Mouse (Mus musculus): ENCODE results near the gene Cacna2d1. TPM values are rescaled to one million over a fixed set of nuclear protein-coding genes. Genes with fewer than 3 reads are reported as not detected.

The Cacna2d1 gene
- polyA plus RNA-seq, 1 experiment from 2014 or later = not detected

DNA sequence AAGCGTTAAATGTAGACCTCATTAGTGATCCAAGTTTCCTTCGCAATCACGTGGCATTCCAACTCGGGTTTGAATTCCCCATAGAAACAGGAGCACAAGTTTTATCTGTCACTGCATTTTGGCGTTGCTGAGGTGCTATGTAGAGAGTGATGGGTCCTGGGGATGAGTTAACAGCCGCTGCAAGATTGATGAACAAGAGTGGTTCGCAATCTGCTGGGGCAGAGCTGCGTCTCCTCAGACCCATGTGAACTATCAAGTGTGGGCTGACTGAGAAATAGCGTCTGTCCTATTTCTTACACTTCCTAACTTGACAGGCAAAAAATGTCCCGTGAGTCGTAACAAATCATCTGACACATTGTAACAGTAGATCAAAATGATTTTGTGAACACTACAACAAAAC lies 186.8 kb downstream of the Cacna2d1 start:
- Histone ChIP-seq H3K36me3 (ENCODE audit: inconsistent target) (no peaks in the 10 kb centered on the region), H3K27ac (no peak overlapping the region), H3K79me2 (ENCODE audit: inconsistent target) (no peaks in the 10 kb centered on the region), H3K4me3 (ENCODE audit: inconsistent target) (no peak overlapping the region)
- WGBS (ENCODE audit: missing documents) = 86% methylated on average over 11 of the region's 11 CpGs

DNA sequence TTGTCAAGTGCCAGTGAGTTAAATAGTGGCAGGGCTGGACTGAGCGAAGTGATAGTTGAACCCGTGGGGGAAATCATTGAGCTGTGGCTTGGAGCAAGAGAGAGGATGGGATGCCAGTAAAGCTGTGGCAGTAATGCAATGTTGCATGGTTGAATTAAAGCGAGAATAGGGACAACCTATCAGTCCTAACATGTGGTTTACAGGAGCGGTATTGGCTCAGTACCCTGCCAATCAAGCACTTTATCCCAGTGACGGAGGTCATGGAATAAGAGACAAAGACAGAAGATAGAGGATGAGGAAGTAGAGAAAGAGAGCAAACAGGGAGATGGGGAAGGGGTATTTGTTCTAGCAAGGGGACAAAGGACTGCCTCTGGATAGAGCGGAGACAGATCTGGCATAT lies 187.6 kb downstream of the Cacna2d1 start:
- Histone ChIP-seq H3K79me2 (ENCODE audit: inconsistent target) (no peaks in the 10 kb centered on the region), H3K27ac (no peak overlapping the region), H3K36me3 (ENCODE audit: inconsistent target) (no peaks in the 10 kb centered on the region), H3K4me3 (ENCODE audit: inconsistent target) (no peak overlapping the region)
- 94% methylated on average over 6 of the region's 6 CpGs for WGBS (ENCODE audit: missing documents)

DNA sequence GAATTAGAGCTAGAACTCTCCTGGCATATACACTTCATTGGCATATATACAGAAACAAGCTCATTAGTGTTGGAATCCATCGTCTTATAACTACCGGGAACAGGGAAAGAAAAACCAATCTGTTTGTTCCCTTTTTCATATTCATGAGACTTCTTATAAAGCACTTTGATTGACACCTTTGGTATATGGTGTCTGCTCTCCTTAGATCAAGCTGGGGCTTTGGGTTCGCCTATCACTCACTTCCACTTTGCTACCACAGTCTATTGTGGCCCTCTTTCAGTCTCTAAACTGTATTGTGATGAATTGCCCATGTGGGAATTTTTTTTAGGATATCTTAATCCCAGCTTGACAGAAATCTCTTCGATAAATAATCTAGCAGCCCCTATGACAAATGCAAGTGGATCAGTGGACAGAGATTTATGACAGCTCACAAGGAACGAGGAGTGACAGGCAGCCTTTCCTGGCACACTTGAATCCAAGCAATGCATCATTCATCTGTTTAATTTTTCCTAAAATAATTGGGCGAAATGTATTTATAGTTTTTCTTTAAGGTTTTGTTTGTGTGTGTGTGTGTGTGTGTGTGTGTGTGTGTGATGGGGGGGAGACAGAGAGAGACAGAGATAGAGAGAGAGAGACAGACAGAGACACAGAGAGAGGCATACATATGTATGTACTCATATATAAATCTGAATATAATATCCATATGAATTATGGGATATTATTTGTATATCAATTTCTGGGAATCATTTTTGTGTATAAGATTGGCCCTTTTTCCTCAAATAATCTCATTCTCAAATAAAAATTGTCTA lies 200.0 kb downstream of the Cacna2d1 start:
- no peaks in the 10 kb centered on the region for H3K79me2 ChIP-seq (ENCODE audit: inconsistent target)
- H3K36me3 ChIP-seq (ENCODE audit: inconsistent target) = no peaks in the 10 kb centered on the region
- 76% methylated on average over 6 of the region's 6 CpGs for WGBS (ENCODE audit: missing documents)
- H3K27ac ChIP-seq = no peak overlapping the region
- H3K4me3 ChIP-seq (ENCODE audit: inconsistent target) = no peak overlapping the region

DNA sequence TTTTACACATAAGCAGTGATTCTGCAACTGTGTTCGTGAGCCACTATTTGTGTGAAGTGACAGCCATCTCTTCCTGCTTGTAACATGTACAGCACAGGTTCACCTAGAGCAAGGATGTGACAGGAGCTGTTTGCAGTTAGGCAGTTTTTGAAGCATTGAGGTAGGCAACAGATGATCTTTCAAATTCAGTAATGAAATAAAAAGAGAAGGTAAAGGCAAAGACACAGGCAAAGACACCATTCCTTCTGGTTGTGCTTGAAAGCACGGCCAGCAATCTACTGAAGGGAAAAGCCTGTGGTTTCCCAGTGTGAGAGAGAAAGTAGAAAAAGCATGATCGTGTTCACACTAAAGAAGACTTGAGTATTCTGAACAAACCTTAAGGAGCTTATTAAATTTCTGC lies 201.5 kb downstream of the Cacna2d1 start:
- 80% methylated on average over 3 of the region's 3 CpGs for WGBS (ENCODE audit: missing documents)
- H3K27ac ChIP-seq = no peak overlapping the region
- H3K79me2 ChIP-seq (ENCODE audit: inconsistent target) = no peaks in the 10 kb centered on the region
- no peaks in the 10 kb centered on the region for H3K36me3 ChIP-seq (ENCODE audit: inconsistent target)
- no peak overlapping the region for H3K4me3 ChIP-seq (ENCODE audit: inconsistent target)

DNA sequence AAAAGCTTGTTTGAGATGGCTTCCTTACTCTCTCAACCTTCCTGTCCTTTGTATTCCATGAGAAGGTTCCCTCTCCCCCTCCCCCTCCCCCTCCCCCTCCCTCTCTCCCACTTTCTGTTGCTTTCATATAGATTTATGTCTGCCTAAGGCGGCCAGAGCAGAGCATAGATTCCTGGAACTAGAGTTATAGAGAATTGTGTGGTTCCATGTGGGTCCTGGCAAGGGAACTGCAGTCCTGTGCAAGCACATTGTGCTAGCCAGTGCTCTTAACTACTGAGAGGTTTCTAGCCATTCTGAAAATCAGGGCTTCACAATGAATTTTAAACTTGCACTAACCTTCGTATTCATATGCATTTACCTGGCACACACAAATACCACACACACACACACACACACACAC lies 202.3 kb downstream of the Cacna2d1 start:
- WGBS (ENCODE audit: missing documents) = 83% methylated on average over 2 of the region's 2 CpGs
- Histone ChIP-seq H3K27ac (no peak overlapping the region), H3K4me3 (ENCODE audit: inconsistent target) (no peak overlapping the region), H3K36me3 (ENCODE audit: inconsistent target) (no peaks in the 10 kb centered on the region), H3K79me2 (ENCODE audit: inconsistent target) (no peaks in the 10 kb centered on the region)

DNA sequence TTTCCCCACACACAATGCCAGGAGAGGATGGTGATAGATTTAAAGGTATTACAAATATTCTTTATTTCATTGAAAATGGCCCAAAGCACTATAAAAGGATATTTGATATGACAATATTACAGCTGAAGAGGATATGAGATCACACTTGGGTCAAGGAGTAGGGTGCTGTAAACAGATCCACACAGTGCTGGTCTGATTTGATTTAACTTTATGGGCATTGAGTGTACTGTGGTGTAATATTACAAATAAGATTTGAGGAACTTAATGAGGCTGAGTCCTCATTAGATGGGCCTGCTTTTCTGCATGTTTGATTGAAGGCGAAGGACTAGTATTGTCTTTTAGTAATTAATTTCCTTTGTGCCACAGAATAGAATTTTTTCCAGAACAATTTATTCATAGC lies 212.1 kb downstream of the Cacna2d1 start:
- Histone ChIP-seq H3K4me3 (ENCODE audit: inconsistent target) (no peak overlapping the region), H3K27ac (no peak overlapping the region), H3K79me2 (ENCODE audit: inconsistent target) (no peaks in the 10 kb centered on the region), H3K36me3 (ENCODE audit: inconsistent target) (no peaks in the 10 kb centered on the region)
- 100% methylated on average over 1 of the region's 1 CpGs for WGBS (ENCODE audit: missing documents)

DNA sequence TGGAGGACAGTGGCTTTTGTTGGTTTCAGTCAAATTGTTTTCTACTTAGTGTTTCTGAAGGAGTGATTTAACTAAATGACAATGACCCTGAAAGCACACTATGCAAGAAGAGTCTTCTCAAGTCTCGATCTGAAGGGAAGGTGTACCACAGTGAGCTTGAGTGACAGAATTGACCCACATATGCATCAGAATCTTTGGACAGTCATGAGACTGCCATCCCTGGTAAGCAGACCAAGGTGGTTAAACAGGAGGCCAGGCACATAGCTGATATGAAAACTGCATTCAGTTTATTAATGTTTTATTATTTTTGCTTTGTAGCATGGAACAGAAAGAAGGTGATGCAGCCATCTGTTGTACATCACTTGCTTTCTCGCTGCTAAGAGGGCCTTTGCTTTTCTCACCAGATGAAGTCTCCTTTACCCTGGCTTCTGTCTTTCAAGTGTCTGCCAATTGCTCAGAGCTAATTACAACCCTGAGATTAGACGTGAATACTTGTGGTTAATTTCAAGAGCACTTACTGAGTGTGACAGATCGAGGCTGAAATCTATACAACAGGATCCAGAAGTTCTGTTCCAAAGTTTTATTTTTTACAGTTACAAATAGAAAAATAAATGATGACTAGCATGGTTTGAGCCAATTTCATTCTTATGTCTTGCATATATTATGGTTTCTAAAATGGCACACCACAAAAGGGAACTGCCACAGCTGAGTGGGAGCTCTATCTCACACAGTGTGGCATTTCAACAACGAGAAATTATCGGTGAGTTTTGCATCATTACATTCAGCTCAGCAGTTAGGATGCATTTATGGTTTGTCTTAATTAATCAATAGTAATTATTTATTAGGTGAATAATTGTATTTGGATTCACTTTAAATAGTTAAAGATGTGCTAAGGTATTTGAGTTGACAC lies 221.1 kb downstream of the Cacna2d1 start:
- H3K79me2 ChIP-seq (ENCODE audit: inconsistent target) = no peaks in the 10 kb centered on the region
- H3K4me3 ChIP-seq (ENCODE audit: inconsistent target) = no peak overlapping the region
- H3K36me3 ChIP-seq (ENCODE audit: inconsistent target) = no peaks in the 10 kb centered on the region
- no peak overlapping the region for H3K27ac ChIP-seq
- WGBS (ENCODE audit: missing documents) = 88% methylated on average over 6 of the region's 6 CpGs

DNA sequence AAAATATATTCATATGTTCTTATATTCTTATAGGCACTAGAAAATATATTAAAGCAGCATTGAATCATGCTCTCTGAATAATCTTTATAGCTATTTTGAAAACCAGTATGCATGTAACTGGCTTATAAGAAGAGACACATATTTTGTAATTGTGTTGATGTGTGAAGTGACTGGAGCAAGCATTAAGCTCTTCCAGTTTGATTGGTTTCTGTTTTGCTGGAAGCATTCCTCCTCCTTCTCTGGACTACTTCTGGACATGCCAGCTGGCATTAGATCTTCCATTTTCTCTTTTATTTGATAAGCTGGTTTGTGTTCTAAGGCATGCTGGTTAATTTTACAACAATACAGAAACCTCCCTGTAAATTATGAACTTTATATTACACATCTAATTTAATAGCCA lies 228.8 kb downstream of the Cacna2d1 start:
- H3K27ac ChIP-seq = no peak overlapping the region
- no peaks in the 10 kb centered on the region for H3K79me2 ChIP-seq (ENCODE audit: inconsistent target)
- H3K36me3 ChIP-seq (ENCODE audit: inconsistent target) = no peaks in the 10 kb centered on the region

DNA sequence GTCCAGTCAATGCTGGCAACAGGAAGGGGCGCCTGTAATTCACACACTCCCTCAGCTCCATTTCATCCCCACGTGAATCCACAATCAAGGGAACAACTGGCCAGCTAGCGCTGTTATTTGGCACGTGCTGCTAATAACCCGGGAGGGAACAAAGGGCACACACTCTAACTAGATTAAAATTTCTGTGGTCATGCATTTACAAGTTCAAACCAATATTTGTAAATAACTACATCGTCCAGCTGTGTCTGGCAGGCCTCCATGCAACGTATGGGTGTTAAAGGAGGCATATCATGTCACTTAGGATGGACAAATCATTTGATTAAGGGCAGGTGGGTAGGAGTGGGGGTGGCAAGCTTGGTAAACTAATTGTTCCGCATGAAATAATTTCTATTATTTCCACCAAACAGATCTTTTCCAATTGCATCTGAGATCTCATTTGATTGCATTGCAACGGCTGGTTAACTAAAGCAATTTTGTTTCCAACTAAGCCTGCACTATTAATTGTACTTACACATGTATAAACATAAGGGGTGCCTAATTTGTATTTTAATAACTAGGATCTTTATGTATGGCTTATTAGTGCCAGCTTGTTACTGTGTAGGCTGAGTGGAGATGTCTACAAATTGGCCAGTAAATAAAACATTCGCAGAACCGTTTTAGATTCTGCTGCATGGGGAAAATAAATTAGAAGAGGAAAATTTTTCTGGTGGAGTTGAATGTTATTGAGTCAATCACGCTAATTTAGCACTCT lies 231.8 kb downstream of the Cacna2d1 start:
- H3K4me3 ChIP-seq (ENCODE audit: inconsistent target) = no peak overlapping the region
- H3K27ac ChIP-seq = no peak overlapping the region
- H3K79me2 ChIP-seq (ENCODE audit: inconsistent target) = no peaks in the 10 kb centered on the region
- H3K36me3 ChIP-seq (ENCODE audit: inconsistent target) = no peaks in the 10 kb centered on the region
- WGBS (ENCODE audit: missing documents) = 76% methylated on average over 12 of the region's 12 CpGs

More for the DNA sequence above, 228.8 kb downstream of the Cacna2d1 start:
- no peak overlapping the region for H3K4me3 ChIP-seq (ENCODE audit: inconsistent target)

DNA sequence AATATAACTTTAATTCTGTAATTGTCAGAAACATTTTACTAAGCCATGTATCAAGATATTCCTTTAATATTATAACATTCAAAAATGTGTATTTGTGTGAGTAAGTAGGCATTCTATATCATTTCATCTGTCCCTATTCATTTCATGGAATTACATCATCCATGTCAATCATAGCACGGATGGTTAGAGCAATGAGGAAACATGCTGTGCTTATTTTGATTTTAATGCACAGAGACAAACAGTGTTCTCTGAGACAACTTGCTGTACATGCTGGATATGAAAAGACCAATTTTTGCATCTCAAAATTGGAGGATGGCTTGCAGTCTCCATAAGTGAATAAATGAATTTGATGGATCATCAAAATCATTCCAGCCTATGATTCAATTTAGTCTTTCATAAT lies 232.4 kb downstream of the Cacna2d1 start:
- Histone ChIP-seq H3K4me3 (ENCODE audit: inconsistent target) (no peak overlapping the region), H3K79me2 (ENCODE audit: inconsistent target) (no peaks in the 10 kb centered on the region), H3K36me3 (ENCODE audit: inconsistent target) (no peaks in the 10 kb centered on the region), H3K27ac (no peak overlapping the region)
- 100% methylated on average over 1 of the region's 1 CpGs for WGBS (ENCODE audit: missing documents)

DNA sequence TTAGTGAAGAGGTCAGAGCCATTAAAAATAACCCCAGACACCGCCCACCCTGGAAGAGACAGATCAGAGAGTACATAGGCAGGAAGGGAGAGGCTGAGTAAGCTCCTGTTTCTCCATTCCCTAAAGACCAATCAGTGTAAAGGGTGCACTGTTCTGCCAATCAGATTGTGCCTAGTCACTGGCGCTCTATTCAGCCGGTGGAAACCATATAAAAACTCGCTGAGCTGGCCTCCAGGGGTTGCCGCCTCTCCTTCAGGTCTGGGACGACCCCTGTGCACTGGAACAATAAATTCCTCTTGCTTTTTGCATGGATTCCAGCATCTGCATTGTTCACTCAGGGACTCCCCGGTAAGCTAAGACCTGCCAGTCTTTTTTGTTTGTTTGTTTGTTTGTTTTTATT lies 246.6 kb downstream of the Cacna2d1 start:
- no peak overlapping the region for H3K4me3 ChIP-seq (ENCODE audit: inconsistent target)
- H3K79me2 ChIP-seq (ENCODE audit: inconsistent target) = no peaks in the 10 kb centered on the region
- 84% methylated on average over 7 of the region's 7 CpGs for WGBS (ENCODE audit: missing documents)
- no peak overlapping the region for H3K27ac ChIP-seq
- H3K36me3 ChIP-seq (ENCODE audit: inconsistent target) = no peaks in the 10 kb centered on the region

DNA sequence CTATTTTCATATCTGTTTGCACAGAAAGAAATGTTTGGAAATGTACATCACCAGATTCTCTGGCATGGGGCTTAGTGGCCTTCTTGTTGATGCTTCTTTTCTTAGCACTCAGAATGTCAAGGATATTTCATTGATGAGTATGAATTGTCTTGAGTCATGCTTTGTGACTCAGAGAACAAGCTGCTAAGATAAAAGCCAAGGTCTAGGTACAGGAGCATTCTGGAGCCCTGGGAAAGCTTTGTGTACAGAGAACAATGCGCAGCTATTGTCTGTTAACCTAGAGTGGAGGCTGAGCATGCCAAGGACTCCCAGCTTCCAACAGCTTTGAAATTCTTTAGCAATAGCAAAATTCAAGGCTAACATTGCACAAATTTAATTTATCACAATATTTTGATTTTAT lies 249.6 kb downstream of the Cacna2d1 start:
- no peaks in the 10 kb centered on the region for H3K36me3 ChIP-seq (ENCODE audit: inconsistent target)
- H3K27ac ChIP-seq = no peak overlapping the region
- H3K79me2 ChIP-seq (ENCODE audit: inconsistent target) = no peaks in the 10 kb centered on the region
- no peak overlapping the region for H3K4me3 ChIP-seq (ENCODE audit: inconsistent target)
- WGBS (ENCODE audit: missing documents) = 94% methylated on average over 1 of the region's 1 CpGs

DNA sequence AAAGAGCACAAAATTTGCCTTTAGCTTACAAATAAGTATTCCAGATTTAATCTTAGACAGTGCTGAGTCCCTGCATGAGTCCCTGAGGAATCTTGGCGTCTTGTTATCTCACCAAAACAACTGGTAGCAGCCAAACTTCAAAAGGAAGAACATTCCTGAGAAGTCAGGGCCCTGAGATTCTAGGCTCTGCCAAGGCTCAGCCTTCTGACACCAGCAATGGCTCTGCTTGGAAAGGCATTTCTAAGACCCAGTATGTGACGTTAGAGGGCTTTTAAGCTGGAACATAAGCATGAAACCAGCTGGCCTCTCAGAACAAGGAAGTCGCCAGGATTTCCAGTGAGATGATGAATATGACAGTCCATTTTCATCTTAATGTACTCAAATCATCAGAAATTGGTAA lies 253.4 kb downstream of the Cacna2d1 start:
- no peak overlapping the region for H3K4me3 ChIP-seq (ENCODE audit: inconsistent target)
- H3K79me2 ChIP-seq (ENCODE audit: inconsistent target) = no peaks in the 10 kb centered on the region
- WGBS (ENCODE audit: missing documents) = 61% methylated on average over 3 of the region's 3 CpGs
- H3K36me3 ChIP-seq (ENCODE audit: inconsistent target) = no peaks in the 10 kb centered on the region
- H3K27ac ChIP-seq = no peak overlapping the region

DNA sequence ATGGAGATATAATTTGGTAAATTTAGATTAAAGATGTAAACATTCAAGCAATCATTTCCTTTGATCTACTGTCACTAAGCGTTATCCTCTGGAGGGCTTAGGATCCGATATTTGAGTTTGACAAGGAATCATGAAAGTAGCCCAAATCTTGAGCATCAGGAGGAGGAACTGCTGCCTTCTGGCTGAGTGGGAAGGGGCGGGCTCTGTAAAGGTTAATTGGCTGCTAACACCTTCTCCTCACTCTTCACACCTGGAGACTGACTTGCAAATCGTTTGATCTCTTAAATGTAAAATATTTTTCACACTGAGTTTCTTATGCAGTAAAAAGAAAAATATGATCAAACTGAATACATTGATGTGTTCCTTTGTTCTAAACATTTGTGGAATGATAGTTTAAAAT lies 255.4 kb downstream of the Cacna2d1 start:
- H3K36me3 ChIP-seq (ENCODE audit: inconsistent target) = no peaks in the 10 kb centered on the region
- WGBS (ENCODE audit: missing documents) = 70% methylated on average over 4 of the region's 4 CpGs
- H3K4me3 ChIP-seq (ENCODE audit: inconsistent target) = no peak overlapping the region
- H3K79me2 ChIP-seq (ENCODE audit: inconsistent target) = no peaks in the 10 kb centered on the region
- H3K27ac ChIP-seq = no peak overlapping the region

DNA sequence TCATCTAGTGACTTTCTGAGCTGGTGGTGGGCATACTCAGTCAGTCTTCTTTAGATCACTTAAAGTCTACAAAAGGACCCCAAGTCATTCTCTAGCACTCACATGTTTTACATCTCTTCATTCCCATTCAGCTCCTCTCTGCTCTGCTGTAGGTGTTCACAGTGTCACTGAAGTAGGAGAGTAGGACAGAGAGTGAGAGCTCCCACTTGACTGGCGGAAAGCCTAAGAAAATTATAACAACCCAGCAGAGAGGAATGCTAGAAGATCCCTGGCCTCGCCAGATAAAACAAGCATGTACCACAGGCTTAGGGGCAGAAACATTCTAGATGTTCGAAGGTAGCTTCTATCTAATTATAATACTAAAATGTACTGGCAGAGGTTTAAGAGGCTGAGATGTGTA lies 256.7 kb downstream of the Cacna2d1 start:
- no peak overlapping the region for H3K4me3 ChIP-seq (ENCODE audit: inconsistent target)

More for the DNA sequence above, 256.7 kb downstream of the Cacna2d1 start:
- Histone ChIP-seq H3K36me3 (ENCODE audit: inconsistent target) (no peaks in the 10 kb centered on the region), H3K27ac (no peak overlapping the region), H3K79me2 (ENCODE audit: inconsistent target) (no peaks in the 10 kb centered on the region)
- WGBS (ENCODE audit: missing documents) = 93% methylated on average over 3 of the region's 3 CpGs
